Mouse (Mus musculus): Measurements from ENCODE around the gene Rsrc1.
"Not testable (repeated sequence)": the region's sequence is repeated elsewhere in the genome, so short reads cannot be mapped to it uniquely, and the experiment has no call there.

Gene Rsrc1

DNA sequence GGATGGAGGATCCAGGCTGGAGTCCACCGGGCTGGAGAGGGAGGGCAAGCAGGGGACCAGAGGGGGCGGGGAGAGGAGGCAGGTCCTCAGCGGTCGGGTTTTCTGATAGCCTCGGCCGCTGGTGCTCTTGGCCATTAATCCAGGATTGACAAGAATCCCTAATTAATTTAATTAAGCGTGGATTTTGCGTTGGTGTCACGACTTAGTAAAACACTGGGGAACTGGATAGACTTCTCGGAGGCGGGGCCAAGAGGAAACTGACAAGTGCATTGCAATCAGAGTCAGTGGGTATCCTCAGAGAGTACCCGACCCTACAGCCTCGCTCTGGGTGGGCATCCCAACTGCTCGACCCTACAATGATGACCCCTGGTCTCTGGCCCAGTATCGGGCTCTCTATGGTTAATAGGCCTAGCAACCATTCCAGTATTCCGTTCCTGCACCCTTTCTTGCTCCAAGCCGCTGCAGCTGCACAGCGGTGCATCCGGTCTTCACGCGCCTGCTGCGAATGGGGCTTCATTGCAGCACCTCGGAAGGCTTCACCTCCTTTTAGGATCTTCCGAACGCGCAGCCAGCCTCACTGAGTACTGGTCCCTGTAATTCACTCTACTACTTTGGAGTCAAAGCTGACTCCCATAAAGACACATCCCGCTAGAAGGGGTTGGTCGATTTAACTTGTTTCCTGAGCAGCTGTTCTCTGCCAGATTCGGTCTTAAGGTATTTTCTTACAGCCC lies 1.2 kb downstream of the Rsrc1 start:
- in situ Hi-C loops (cut with MboI; ENCODE audit: low pct_unique_long_range_greater_than_20kb in 1 of 2, low sequenced_read_pairs in 2 of 2, unreplicated experiment in 1 of 2), result no loop called here

GRCm38 (mm10) chr3:66983481-66983880 lies 2.3 kb downstream of the Rsrc1 start:
- in situ Hi-C loops (cut with MboI; ENCODE audit: low pct_unique_long_range_greater_than_20kb in 1 of 2, low sequenced_read_pairs in 2 of 2, unreplicated experiment in 1 of 2), result no loop called here

DNA sequence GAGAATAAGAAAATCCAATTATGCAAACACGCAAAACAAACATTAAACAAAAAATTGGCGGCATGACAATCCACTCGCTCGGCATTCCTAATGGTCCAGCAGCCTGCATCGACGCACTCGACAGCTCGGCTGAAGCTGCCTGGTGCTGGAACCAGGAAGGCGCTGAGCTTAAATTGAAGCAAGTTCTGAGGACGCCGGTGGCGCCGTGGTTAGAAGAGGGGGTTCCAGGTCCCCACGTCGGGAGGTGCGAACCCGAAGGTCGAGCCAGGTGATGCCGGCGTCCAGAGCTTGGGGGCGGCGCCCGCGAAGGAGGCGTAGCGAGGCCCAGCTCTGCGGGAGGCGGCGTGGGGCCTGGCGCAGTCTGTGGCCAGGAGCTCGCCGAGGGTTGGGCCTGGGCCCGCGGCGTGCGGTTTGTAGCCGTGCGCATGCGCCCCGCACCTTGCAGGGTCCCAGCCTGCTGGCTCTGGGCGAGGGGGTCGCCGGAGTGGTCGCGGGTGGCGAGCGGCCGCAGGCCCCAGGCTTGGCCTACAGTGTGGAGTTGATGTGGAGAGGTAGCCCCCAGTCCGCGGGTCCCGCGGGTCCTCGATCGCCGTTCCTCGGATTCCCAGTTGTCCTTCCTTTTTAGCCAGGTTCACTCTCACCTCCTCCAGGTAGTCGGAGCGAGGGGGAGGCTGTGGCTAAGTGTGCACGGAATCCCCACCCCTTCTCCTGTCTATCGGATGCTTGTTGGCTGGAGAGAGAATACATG lies 4.5 kb downstream of the Rsrc1 start:
- in situ Hi-C loops (cut with MboI; ENCODE audit: low pct_unique_long_range_greater_than_20kb in 1 of 2, low sequenced_read_pairs in 2 of 2, unreplicated experiment in 1 of 2), result no loop called here

GRCm38 (mm10) chr3:66986287-66986560 lies 5.0 kb downstream of the Rsrc1 start:
- in situ Hi-C loops (cut with MboI; ENCODE audit: low pct_unique_long_range_greater_than_20kb in 1 of 2, low sequenced_read_pairs in 2 of 2, unreplicated experiment in 1 of 2), result no loop called here

- in situ Hi-C loops (cut with MboI; ENCODE audit: low pct_unique_long_range_greater_than_20kb in 1 of 2, low sequenced_read_pairs in 2 of 2, unreplicated experiment in 1 of 2), result no loop called here
Measured at GRCm38 (mm10) chr3:66996820-66997219, 15.6 kb downstream of the Rsrc1 start.

GRCm38 (mm10) chr3:67036387-67037062 lies 55.3 kb downstream of the Rsrc1 start:
- in situ Hi-C loops (cut with MboI; ENCODE audit: low pct_unique_long_range_greater_than_20kb in 1 of 2, low sequenced_read_pairs in 2 of 2, unreplicated experiment in 1 of 2), result no loop called here

GRCm38 (mm10) chr3:67059755-67060154 lies 78.6 kb downstream of the Rsrc1 start:
- in situ Hi-C loops (cut with MboI; ENCODE audit: low pct_unique_long_range_greater_than_20kb in 1 of 2, low sequenced_read_pairs in 2 of 2, unreplicated experiment in 1 of 2), result no loop called here

- in situ Hi-C loops (cut with MboI; ENCODE audit: low pct_unique_long_range_greater_than_20kb in 1 of 2, low sequenced_read_pairs in 2 of 2, unreplicated experiment in 1 of 2), result no loop called here
Measured at GRCm38 (mm10) chr3:67070575-67071488, 89.6 kb downstream of the Rsrc1 start.

GRCm38 (mm10) chr3:67073653-67074052 lies 92.5 kb downstream of the Rsrc1 start:
- in situ Hi-C loops (cut with MboI; ENCODE audit: low pct_unique_long_range_greater_than_20kb in 1 of 2, low sequenced_read_pairs in 2 of 2, unreplicated experiment in 1 of 2), result not testable (repeated sequence)

DNA sequence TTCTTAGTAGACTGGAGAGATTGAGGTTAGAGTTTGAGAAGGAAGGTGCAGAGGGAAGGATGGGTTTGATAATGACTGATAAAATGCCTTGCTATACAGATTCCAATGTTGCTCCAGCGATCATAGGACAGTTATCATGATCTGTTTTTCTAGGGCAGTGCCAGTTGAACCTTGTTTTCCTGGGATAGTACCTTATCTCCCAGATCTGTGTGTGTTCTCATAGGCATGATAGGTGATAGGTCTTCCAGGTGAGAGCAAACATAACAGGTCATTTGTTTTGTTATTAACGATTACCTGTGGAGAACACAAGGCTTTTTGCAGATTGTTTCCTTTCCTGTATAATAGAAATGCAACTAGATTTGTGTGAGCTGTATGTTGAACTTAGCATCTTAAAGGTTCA lies 94.3 kb downstream of the Rsrc1 start:
- in situ Hi-C loops (cut with MboI; ENCODE audit: low pct_unique_long_range_greater_than_20kb in 1 of 2, low sequenced_read_pairs in 2 of 2, unreplicated experiment in 1 of 2), result no loop called here

DNA sequence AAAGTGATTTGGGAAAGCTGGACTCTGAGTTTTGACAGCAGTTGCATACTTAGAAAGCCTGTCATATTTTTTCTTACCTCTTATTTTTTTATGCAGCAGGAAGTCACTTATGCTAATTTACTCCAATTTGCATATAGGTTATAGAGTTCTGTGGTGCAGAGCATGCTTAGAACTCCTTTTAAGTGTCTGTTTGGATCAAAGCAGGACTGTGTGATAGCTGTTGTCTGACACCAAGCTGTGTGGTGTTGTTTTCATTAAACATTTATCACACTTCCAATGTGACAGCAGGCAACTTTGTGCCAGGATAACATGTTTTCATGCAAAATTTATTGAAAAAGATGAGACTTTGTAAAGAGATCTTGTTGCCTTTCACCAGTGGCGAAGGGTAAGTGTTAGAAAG lies 103.6 kb downstream of the Rsrc1 start:
- in situ Hi-C loops (cut with MboI; ENCODE audit: low pct_unique_long_range_greater_than_20kb in 1 of 2, low sequenced_read_pairs in 2 of 2, unreplicated experiment in 1 of 2), result no loop called here

GRCm38 (mm10) chr3:67108428-67108827 lies 127.2 kb downstream of the Rsrc1 start:
- in situ Hi-C loops (cut with MboI; ENCODE audit: low pct_unique_long_range_greater_than_20kb in 1 of 2, low sequenced_read_pairs in 2 of 2, unreplicated experiment in 1 of 2), result no loop called here

DNA sequence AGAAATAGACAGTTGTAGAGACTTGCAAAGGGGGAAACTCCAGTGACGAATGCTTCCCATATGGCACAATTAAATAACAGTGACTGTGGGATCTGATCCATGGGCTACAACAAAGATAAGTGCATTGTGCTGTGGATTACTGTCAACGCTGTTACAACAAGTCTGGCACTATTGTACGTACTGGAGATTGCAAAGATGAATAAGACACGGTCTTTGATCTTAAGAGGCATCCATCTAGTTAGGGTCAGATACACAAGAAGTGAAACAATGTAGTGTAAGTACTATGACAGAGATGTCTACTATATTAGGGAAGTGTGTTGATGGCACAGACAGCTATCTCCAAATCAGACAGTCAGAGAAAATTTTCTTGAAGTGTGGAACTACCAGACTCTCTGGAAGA lies 135.1 kb downstream of the Rsrc1 start:
- in situ Hi-C loops (cut with MboI; ENCODE audit: low pct_unique_long_range_greater_than_20kb in 1 of 2, low sequenced_read_pairs in 2 of 2, unreplicated experiment in 1 of 2), result no loop called here

DNA sequence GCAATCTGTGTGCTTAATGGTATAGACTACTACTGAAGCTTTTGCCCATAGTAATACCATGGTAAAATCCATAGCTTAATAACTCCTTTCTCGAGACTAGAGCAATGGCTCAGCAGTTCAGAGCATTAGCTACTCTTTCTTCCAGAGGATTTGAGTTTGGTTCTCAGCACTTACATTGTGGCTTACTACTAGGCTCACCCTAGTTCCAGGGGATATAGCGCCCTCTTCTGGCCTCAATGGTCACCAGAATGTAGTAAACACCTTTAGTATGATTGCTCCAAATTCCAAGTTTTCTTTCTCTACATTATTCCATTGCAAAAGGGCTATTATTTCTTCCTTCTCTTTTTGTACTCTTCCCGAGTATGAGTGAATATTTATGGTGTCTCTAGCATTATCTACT lies 151.3 kb downstream of the Rsrc1 start:
- in situ Hi-C loops (cut with MboI; ENCODE audit: low pct_unique_long_range_greater_than_20kb in 1 of 2, low sequenced_read_pairs in 2 of 2, unreplicated experiment in 1 of 2), result loop anchor here in 1 of 2 experiments (25.0 kb wide), 1 partner anchor 430 kb away; no protein-coding TSS in a partner anchor

- in situ Hi-C loops (cut with MboI; ENCODE audit: low pct_unique_long_range_greater_than_20kb in 1 of 2, low sequenced_read_pairs in 2 of 2, unreplicated experiment in 1 of 2), result loop anchor here in 1 of 2 experiments (25.0 kb wide), 1 partner anchor 426 kb away; no protein-coding TSS in a partner anchor
Measured at GRCm38 (mm10) chr3:67135749-67136375, 154.7 kb downstream of the Rsrc1 start.

GRCm38 (mm10) chr3:67144952-67145351 lies 163.8 kb downstream of the Rsrc1 start:
- in situ Hi-C loops (cut with MboI; ENCODE audit: low pct_unique_long_range_greater_than_20kb in 1 of 2, low sequenced_read_pairs in 2 of 2, unreplicated experiment in 1 of 2), result loop anchor here in 1 of 2 experiments (10.0 to 25.0 kb wide), 2 partner anchors 200 to 417 kb away; no protein-coding TSS in a partner anchor

GRCm38 (mm10) chr3:67146280-67146679 lies 165.1 kb downstream of the Rsrc1 start:
- in situ Hi-C loops (cut with MboI; ENCODE audit: low pct_unique_long_range_greater_than_20kb in 1 of 2, low sequenced_read_pairs in 2 of 2, unreplicated experiment in 1 of 2), result loop anchor here in 1 of 2 experiments (10.0 to 25.0 kb wide), 2 partner anchors 199 to 416 kb away; no protein-coding TSS in a partner anchor

DNA sequence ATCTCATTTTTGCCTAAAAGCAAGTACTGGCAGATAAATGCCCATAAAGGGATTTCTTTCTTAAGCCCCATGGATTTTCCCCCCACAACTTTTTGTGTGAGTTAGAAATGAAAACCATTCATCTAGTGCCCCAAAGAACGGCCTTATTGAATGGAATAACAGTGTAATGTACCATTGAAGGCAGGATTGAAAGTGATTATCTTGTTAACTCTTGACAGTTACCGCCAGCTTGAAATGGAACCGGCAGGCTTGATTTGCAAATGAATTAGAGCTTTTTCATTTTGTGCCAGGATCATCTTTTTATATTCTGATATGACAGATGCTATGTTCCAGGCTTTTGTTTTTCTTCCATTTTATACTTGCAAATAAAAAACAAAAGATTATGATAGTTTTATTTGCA lies 166.1 kb downstream of the Rsrc1 start:
- in situ Hi-C loops (cut with MboI; ENCODE audit: low pct_unique_long_range_greater_than_20kb in 1 of 2, low sequenced_read_pairs in 2 of 2, unreplicated experiment in 1 of 2), result loop anchor here in 1 of 2 experiments (10.0 to 25.0 kb wide), 2 partner anchors 198 to 415 kb away; no protein-coding TSS in a partner anchor

All from mouse embryonic stem cell (cell line).